Mouse (Mus musculus) lung, adult 18-20 months (tissue): ENCODE data around the gene Trmt44.

ENCODE experiments used
- DNase-seq, 2 experiments: peaks; one replicate each; pipeline ENCODE4 v3.0.0; 2022; ENCODE audit warnings: mixed read lengths in 2 of 2

The Trmt44 gene

DNA sequence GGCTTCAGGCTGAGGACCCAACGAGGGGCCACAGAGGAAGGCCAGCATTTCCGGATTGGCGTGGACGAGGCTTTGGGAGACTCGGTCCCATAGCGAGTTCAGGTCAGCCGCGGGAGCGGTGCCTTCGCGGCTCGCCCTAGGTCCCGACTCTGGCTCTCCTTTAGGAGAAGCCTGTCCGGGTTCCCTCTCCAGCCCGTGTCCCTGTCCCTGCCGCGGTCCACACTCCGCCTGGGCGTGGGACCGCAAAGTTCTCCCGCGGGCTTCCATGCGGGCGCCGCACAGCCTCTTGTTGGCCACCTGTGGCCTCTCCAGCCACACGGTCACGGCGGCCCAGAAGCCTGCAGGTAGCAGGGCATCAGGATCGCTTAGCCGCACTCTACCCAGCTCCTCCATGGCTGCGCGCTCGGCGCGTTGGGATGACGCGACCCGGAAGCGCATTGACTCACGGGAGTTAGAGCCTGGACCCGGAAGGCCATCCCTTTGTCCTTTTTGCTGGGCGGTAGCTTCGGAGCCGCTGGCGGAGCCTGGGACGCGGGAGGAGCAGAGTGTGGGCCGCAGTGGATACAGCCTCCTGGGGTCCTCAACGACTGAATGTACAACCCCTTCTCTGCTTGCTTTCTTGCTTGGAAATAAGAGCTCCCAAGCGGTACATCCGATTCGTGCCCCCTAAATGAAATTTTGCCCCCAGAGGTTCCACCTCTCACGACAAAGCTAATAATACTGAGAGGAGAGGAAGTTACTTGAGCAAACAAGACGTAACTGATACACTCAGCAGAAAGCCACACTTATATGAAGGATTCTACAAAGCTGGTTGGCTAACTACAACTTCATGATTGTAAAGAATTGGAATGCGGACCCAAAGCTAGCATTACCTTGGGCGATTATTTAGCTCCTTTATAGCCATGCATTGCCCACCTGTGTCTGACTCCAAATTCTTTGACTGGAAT is at the start of gene Trmt44:
Trmt44 (minus strand) TSS at position 418 of the 947 bp plus-strand sequence.
- peak; percentile 91 to 93 for DNase-seq

DNA sequence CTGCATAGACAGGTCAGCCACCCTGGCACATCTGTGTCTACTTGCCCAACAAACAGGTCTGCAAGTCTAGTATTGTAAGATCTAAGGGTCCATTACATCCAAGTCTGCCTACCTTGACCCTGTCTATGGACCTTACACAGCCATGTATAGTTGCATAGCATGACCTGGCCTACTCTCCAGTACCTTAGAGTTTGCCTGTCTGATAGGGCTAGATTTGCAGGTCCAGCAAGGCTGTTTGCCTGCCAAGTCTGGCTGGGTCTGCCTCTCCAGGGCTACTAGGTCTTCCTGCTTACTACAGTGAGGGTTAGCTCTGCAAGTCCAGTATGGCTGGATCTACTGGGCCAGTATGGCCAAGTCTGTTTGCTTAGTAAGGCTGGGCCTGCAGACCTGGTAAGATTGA is 49.0 kb upstream of the Trmt44 start:
- DNase-seq: no peak

DNA sequence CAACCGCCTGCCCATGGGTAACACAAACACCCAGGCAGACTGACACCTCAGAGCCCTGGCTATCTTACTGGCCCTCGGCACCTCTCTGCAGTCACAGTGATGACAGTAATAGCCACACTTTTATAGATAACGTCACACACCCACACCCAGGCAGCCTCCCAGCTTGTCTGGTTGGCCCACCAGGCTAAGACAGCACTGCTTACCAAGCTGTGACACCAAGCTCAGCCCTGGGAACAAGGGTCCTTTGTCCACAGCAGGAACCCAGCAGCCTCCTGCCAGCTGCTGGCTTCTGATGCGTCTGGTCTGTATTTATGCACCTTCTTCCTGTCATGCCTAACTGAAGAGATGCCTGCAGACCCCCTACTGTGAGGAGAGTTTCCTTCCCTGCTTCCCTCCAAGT is 46.2 kb upstream of the Trmt44 start:
- no peak for DNase-seq

GRCm38 (mm10) chr5:35616943-35617342 is 42.1 kb upstream of the Trmt44 start:
- DNase-seq: no peak

GRCm38 (mm10) chr5:35612722-35613121 is 37.9 kb upstream of the Trmt44 start:
- no peak for DNase-seq

DNA sequence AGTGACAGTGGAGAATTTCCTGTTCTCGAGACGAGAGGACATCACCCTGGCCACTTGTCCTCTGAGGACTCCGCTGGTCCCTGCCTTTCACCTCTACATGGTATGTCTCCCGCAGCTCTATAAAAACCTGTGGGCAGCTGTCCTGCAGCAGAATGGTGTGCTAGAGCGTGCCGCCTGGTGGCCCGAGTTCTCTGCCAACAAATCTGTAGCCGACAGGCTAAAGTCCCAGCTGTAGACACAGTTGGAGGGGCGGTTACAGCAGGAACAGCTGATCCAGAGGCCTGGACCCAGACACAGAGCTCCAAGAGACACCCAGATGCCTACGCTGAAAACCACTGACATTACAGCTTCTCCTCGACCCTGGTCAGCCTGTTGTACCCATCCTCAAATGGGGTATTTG is 37.0 kb upstream of the Trmt44 start:
- no peak for DNase-seq

DNA sequence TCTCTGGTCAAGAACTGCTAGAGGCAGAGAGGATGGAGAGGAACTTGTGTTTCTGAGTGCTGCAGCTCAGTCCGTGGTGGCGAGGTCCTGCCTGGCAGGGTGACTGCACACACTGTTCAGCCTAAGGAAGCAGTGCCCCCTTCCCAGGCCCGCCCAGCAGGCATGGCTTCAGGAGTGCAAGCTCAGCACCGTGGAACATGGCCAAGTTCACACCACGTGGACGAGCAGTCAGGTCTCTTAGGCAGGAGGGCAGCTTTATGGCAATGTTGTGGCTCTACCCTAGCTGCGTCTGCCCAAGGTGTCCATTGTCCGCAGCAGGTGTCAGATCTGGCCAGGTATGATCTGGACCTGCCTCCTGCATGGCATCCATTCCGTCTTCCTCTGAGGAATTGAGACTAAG is 36.3 kb upstream of the Trmt44 start:
- no peak for DNase-seq

GRCm38 (mm10) chr5:35610381-35610780 is 35.5 kb upstream of the Trmt44 start:
- DNase-seq: no peak

DNA sequence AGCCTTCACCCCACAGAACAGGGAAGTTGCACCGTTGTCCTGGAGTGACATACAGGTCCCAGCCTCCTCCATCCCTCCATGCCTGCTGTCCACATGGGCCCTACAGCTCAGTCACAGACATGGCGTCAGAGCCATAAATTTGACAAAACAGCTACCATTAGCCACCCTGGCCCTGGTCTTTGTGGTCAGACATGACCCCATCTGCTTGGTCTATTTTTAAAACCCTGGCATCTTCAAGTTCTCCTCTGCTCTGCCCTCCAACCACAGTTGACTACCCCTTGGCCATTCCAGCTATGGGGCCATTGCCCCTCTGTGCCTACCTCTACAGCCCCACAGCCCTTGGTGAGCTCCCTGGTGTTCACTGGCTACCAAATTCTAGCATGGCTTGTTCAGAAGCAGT is 35.1 kb upstream of the Trmt44 start:
- no peak for DNase-seq

GRCm38 (mm10) chr5:35609381-35609780 is 34.5 kb upstream of the Trmt44 start:
- peak; percentile 60 to 72 for DNase-seq

- DNase-seq: no peak
Observed at GRCm38 (mm10) chr5:35608559-35608958, 33.7 kb upstream of the Trmt44 start.

DNA sequence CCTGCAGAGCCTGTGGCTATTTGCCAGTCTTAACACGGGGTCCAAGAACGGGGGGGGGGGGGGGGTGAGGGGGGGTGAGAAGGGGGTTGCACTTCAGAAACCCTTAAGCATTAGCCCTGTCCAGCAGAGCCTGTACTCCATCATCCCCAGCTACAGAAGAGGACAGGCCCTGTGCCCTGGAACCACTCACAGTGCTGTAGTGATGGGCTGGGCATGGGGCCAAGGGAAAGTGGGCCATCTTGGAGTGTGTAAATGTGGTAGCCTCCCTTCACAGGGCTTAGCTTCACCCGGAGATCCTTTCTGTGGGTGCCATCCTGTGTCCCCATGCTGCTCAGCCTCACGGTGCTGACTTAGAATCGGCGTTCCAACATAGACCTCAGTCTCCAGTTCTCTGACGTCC is 32.9 kb upstream of the Trmt44 start:
- peak; percentile 32 for DNase-seq

DNA sequence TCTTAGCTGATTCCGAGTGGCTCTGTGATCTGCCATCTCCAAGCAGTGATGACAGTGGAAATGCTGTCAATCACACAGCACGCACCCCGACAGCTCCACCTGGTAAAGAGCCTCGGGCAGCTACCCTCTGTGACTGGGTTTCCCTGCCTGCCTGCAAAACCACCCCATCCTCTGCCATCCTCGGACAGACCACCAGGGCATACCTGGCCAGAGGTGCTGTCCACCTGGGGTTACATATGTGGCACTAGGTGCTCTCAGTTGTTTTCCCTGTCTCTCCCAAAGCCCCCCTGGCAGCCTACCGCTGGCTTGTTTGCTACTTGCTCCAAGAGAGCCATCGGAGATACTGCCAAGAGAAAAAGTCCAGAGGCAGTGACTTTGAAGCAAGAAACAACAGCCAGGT is 31.9 kb upstream of the Trmt44 start:
- DNase-seq: no peak

DNA sequence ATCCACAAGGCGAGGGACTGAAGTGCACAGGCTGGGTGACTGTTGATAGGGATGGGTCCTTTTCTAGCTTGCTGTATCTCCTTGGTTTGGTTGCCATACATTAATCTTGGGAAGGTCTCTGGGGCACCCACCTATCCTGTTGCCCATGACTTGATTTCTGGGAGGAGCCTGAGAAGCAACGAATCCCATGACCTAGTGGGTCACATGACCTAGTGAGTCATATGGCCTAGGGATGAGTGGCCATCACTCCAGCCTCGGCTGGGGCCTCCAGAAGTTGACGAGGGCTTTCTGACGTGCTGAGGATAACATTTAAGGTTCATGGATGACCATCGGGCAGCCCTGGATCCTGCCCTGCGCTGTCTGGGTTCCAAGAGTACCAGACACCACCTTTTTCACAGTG is 30.5 kb upstream of the Trmt44 start:
- DNase-seq: no peak

DNA sequence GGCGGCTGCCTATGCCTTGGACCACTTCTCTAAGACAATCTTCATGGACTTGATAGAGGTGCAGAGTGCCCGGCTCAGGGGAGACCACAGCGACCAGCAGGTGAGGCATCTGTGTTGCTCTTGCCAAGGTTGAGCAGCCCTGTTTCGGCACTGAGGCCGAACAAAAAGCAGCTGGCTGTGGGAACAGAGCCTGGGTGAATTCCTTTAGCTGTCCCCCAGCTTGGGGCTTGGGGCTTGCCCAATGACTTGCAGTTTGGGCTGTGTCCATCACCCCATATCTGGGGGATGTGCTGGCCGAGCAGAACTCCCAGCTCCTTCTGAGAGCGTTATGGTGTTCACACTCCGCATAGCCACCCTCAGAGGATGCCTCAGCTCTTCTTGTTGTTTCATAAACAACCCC is 26.7 kb upstream of the Trmt44 start:
- DNase-seq: no peak

DNA sequence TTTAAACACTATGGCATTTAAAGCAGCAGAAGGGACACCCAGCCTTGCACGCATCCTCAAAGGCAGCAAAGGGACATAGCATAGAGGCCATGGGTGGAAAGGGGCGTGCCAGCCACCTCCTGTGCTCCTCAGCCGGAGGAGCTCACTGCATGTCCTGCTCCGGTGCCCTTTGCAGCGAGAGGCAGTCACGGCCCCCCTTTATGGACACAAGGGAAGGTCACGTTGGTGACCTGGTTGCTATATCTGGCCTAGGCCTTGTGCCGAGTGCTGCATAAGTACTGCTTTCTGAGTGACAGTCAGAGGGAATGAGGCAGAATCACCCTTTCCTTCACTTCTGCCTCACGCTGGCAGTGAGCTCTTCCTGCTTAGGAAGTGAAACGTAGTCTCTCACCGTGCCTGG is 25.4 kb upstream of the Trmt44 start:
- DNase-seq: no peak

DNA sequence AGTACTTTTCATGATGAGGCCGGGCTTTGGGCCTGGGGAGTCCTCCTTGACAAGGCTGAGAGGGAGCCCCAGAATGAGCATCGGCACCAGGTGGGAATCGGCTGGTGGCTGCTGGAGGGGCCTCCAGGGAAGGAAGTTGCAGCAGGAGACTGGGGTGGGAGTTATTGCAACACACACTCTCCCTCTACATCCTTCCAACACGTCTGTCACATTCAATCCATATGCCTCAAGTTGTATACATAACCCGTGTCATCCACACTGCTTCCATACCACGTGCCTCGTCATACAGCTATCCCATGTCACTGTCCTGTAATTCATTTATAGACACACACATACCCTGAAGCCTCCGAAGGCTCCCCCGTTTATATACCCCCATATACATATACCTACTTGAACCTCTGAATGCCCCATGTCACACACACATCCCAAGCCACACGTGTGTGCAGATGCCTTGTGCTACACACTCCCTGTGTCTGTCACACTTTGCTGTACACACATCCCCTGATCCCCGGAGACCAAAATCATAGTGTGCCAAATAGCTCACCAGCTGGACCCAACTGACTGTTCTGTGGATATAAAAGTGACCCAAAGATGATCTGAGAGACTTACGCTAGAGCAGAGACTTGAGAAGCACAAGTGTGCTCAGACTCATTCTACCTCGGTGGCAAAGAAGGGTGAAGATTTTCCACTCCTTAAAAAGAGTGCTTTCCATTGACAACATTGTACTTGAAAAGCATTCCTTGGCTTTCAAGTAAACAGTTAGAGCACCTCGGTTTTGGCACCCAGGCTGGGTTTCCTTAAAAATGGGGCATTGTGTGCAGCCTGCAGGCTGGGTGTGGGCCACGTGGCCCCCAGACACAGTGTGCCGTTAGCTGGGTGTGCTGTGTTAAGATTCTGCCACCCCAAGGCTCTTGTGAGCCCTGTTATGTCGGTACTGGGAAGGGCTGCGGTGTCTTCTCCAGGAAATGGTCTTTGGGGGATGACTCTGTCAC is 21.6 kb upstream of the Trmt44 start:
- peak; percentile 69 to 79 for DNase-seq

GRCm38 (mm10) chr5:35595706-35596105 is 20.8 kb upstream of the Trmt44 start:
- DNase-seq: peak; percentile 63 to 66

DNA sequence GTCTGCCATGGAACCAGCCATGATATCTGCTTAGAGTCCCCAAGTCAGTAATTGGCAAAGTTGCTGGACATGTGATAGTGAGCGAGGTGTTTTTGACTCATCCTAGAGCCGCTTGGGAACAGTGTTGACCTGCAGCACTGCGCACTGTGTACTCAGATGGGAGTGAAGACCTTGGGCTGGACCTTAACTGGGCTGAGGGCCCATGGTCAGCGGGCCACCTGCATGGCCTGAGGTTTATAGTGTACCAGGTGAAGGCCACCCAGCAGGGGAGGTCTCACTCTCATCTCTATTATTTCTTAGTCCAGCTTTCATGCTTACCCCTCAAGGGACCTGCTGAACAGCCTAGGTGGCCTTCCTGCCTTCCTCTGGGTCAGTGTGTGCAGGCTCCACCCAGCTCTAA is 19.9 kb upstream of the Trmt44 start:
- DNase-seq: no peak

DNA sequence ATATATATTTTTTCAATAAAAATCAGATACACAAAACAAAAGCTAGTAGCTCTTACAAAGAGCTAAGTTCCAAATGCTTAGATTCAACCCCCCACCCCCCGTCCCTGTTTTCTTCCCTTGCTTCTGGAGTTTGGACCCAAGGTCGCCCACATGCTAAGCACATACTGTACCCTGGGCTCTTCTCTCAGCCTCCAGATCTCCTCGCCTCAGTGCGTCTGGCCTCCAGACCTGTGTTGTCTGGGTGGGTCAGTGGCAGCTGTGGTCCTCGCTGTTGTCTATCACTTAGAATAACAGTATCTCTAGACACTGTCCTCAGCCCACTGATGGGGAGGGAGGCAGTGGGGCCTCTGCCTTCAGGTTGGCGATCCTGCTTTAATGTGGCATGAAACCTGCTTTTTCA is 18.4 kb upstream of the Trmt44 start:
- no peak for DNase-seq

DNA sequence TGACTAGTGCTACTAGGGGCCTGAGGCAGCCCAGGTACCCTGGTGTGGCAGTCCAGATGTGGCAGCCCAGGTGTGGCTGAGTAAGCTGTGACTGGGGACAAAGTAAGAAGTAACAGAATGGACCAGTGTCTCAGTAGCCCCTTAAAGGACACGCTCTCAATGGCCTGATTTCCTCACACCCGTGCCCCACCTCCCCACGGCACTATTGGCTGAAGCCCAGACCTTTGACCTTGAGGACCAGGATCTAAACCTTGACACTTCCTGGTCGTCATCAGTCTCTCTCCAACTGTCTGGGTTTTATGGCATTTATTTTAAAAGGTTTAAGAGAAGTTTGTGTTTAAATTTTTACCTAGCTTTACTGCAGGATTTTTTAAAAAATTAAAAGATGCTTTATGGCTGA is 18.0 kb upstream of the Trmt44 start:
- no peak for DNase-seq

GRCm38 (mm10) chr5:35592081-35592736 is 17.3 kb upstream of the Trmt44 start:
- DNase-seq: no peak

GRCm38 (mm10) chr5:35591497-35591896 is 16.6 kb upstream of the Trmt44 start:
- no peak for DNase-seq
